Mouse (Mus musculus) heart, postnatal 10 days (tissue): Measurements from ENCODE around the gene Nid2. TPM values are rescaled to one million over a fixed set of nuclear protein-coding genes. Genes with fewer than 3 reads are reported as not detected.

ENCODE experiments used
- DNase-seq, 2 experiments: peaks; one replicate each; pipeline ENCODE4 v3.0.0; 2021
- intact Hi-C: fragments of 180-260 bp; cut with DNase I; formaldehyde crosslinking; loops from one replicate; pipeline ENCODE4 v1.15.1; 2025
- total RNA-seq, 2 experiments: library from RNA; stranded (reverse); gene quantifications; 2 replicates each; pipeline ENCODE4 v1.2.3; 2021

Nid2 gene
- total RNA-seq, 2 experiments from 2014 or later, result 109 to 116 TPM

- no peak for DNase-seq
- intact Hi-C loops, result no loop called here
Observed at GRCm38 (mm10) chr14:19836289-19836688, 85.2 kb downstream of the Nid2 start.

- DNase-seq, result peak; percentile 69 to 81
- intact Hi-C loops, result loop anchor here (1.0 to 5.0 kb wide), 3 partner anchors 137 to 418 kb away; partner anchors contain the start of gene Gng2
Observed at GRCm38 (mm10) chr14:19839600-19840332, 88.7 kb downstream of the Nid2 start.

- DNase-seq, result no peak
- intact Hi-C loops, result no loop called here
Observed at GRCm38 (mm10) chr14:19853471-19853870, 102.4 kb downstream of the Nid2 start.

GRCm38 (mm10) chr14:19858279-19858678 lies 107.2 kb downstream of the Nid2 start:
- DNase-seq, result no peak
- intact Hi-C loops, result loop anchor here (1.0 to 2.0 kb wide), 2 partner anchors 119 to 209 kb away; partner anchors contain the start of gene Gng2

GRCm38 (mm10) chr14:19858808-19859776 lies 108.0 kb downstream of the Nid2 start:
- intact Hi-C loops, result loop anchor here (1.0 to 2.0 kb wide), 2 partner anchors 118 to 208 kb away; partner anchors contain the start of gene Gng2
- DNase-seq, result peak; percentile 17 to 19

GRCm38 (mm10) chr14:19860281-19860680 lies 109.2 kb downstream of the Nid2 start:
- intact Hi-C loops, result loop anchor here (10.0 kb wide), 1 partner anchor 375 kb away; no protein-coding TSS in a partner anchor
- no peak for DNase-seq

Other genes with a start within 250 kb of the Nid2 start
- gene Gm2244, start 201.3 kb upstream of the Nid2 start, total RNA-seq, result not detected
- gene Gm2237, start 166.1 kb upstream of the Nid2 start, total RNA-seq, result 1 to 10 TPM; 1.7 to 1.8 TPM
- not detected for gene Gm5458, start 148.7 kb upstream of the Nid2 start, total RNA-seq
- gene Rtraf, start 72.6 kb downstream of the Nid2 start, total RNA-seq, result 10 to 100 TPM; 75.5 to 77.7 TPM
- gene Gng2, start 226.4 kb downstream of the Nid2 start, total RNA-seq, result 10 to 100 TPM; 20.7 to 30.5 TPM